Mouse (Mus musculus): ENCODE results near the gene Ngly1. TPM values are rescaled to one million over a fixed set of nuclear protein-coding genes. Genes with fewer than 3 reads are reported as not detected.

Gene Ngly1
- polyA plus RNA-seq (2017; shearing (Covaris generic)) = 102 TPM

DNA sequence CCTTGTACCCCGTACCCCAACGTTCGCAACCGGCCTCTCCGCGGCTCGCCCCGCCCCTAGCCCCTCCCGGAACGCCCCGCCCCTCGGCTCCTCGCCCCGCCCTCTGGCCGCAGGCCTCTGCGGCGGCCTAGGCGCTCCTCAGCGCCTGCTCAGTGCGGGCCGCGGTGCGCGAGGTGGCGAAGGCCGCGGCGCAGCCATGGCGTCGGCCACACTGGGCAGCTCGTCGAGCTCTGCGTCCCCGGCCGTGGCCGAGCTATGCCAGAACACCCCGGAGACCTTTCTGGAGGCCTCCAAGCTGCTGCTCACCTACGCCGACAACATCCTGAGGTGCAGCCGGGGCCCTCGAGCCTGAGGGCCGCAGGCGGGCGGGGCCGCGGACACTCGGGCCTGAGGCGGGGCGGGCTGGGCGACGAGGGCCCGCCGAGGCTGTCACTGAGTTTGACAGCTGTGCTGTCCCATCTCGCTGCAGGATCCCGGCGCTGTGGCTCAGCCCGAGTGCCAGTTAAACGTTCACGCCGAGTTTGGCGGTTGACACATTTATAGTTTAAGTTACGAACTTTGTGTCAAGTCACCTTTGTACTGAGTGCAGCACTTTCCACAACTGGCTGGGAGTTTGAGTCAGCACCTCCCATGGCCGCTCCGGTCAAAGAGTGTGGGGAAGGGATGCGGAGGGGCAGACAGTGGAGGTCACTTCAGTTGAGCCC is at the start of gene Ngly1, which contains the start of gene Oxsm:
Ngly1 (plus strand) TSS at position 110 of the 704 bp plus-strand sequence.
Oxsm (minus strand) TSS at position 638 of the 704 bp plus-strand sequence.

Other genes starting within 250 kb of the Ngly1 start
- 3.0 TPM for gene Oxsm, start 528 bp downstream of the Ngly1 start, polyA plus RNA-seq (2017; shearing (Covaris generic))
- gene Top2b, start 115.9 kb downstream of the Ngly1 start, polyA plus RNA-seq (2017; shearing (Covaris generic)) = 226 TPM